Mouse (Mus musculus): ENCODE data around the gene Gal3st2b.
"Not testable (repeated sequence)": the region's sequence is repeated elsewhere in the genome, so short reads cannot be mapped to it uniquely, and the experiment has no call there.

Gal3st2b gene

GRCm38 (mm10) chr1:93918011-93918410 lies at the start of gene Gal3st2b:
Gene Gal3st2b (plus strand): TSS chr1:93918311.
- DNase-seq (ENCODE audit: low spot score): not testable (repeated sequence)

GRCm38 (mm10) chr1:93871594-93872105 lies 46.5 kb upstream of the Gal3st2b start:
- not testable (repeated sequence) for DNase-seq (ENCODE audit: low spot score)

DNA sequence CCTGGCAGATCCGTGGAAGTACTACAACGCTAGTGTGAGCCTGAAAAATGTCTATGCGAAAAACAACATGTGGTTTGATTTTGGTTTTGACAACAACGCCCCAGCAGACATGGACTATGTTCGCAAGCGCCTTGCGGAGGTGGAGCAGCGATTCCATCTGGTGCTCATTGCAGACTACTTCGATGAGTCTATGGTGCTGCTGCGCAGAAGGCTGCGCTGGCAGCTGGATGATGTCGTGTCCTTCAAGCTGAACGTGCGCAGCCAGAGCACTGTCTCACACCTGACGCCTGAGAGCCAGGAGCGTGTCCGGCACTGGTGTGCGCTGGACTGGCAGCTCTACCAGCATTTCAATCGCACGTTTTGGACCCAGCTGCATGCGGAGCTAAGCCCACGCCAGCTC lies 43.7 kb upstream of the Gal3st2b start:
- not testable (repeated sequence) for DNase-seq (ENCODE audit: low spot score)

- not testable (repeated sequence) for DNase-seq (ENCODE audit: low spot score)
Observed at GRCm38 (mm10) chr1:93881778-93882177, 36.3 kb upstream of the Gal3st2b start.

DNA sequence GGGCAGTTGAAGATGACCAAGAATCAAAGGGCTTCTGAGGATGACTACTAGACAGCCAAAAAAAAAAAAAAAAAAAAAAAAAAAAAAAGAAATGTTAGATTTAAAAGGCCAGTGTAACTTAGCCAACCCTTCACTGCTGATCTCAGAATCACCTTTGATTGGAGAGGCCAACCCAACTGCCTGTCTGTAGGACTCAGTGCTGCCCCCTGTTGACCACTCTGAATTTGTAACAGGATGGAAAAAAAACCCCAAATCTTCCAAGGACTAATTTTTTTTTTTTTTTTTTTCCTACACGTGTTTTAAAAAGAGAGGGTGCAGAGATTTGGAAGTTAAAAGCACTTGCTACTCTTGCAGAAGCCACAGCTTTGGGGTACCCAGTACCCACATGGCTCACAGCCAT lies 27.2 kb upstream of the Gal3st2b start:
- DNase-seq (ENCODE audit: low spot score): not testable (repeated sequence)

- DNase-seq (ENCODE audit: low spot score): not testable (repeated sequence)
Observed at GRCm38 (mm10) chr1:93897395-93897794, 20.7 kb upstream of the Gal3st2b start.

GRCm38 (mm10) chr1:93901291-93901690 lies 16.8 kb upstream of the Gal3st2b start:
- not testable (repeated sequence) for DNase-seq (ENCODE audit: low spot score)

GRCm38 (mm10) chr1:93906690-93907089 lies 11.4 kb upstream of the Gal3st2b start:
- DNase-seq (ENCODE audit: low spot score): not testable (repeated sequence)

DNA sequence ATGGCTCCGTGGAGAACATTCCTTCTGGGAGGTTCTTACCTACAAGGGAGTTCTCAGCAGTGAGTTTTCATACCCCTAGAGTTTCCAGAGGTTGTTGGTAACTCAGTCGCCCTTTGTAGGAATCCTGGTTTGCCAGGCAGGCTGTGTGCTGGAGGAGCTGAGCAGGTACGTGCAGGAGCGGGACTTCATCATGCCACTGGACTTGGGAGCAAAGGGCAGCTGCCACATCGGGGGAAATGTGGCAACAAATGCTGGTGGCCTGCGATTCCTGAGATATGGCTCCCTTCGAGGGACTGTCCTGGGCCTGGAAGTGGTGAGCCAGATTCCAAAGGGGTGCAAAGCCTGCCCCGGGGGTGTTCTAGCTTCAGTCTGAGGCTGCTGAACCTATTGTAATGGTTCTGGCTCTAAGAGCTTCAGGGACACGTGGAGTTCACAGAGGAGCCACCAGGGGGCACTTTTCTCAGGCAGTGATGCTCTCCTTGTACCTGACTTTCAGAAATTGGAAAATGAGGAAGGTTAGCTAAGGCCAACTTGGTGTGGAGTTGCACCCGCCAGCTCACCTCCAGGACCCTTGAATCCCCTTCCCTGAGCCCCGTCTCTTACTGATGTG lies 9.0 kb upstream of the Gal3st2b start:
- not testable (repeated sequence) for DNase-seq (ENCODE audit: low spot score)

DNA sequence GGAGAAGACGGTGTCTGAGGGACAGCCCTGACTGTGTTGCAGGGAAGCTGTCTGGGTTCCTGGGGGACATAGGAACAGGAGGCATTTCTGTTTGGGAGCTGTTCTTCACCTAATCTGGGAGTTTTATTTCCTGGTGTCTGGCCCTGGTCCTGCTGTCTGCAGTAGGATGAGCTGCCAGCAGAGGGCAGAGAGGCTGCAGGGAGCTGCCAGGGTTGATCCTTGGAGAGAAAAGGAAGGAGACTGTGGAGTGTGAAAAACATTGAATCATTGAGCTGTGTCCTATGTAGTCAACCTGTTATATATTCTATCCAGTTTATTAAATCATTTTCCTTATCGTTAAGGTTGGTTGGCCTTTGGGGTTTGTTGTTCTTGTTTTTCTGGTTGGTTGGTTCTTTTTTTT lies 6.2 kb upstream of the Gal3st2b start:
- not testable (repeated sequence) for DNase-seq (ENCODE audit: low spot score)

- not testable (repeated sequence) for DNase-seq (ENCODE audit: low spot score)
Observed at GRCm38 (mm10) chr1:93917160-93917559, 951 bp upstream of the Gal3st2b start.

DNA sequence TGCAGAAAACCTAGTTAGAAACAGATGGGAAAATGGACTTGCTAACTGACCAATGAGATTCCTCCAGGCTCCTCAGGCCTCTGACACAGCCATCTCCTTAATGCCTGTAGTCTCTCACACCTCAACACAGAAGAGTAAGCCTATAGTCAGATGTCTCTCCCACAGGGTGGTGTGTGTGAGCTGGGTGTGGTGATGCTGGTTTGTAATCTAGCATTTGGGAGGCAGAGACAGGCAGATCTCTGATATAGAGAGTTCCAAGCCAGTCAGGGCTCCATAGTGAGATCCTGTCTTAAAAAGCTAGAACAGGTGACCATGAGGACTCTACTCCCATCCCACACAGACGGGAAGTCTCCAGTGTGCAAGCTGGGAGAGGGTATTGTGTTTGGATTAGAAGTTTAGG lies 664 bp downstream of the Gal3st2b start:
- DNase-seq (ENCODE audit: low spot score): not testable (repeated sequence)

DNA sequence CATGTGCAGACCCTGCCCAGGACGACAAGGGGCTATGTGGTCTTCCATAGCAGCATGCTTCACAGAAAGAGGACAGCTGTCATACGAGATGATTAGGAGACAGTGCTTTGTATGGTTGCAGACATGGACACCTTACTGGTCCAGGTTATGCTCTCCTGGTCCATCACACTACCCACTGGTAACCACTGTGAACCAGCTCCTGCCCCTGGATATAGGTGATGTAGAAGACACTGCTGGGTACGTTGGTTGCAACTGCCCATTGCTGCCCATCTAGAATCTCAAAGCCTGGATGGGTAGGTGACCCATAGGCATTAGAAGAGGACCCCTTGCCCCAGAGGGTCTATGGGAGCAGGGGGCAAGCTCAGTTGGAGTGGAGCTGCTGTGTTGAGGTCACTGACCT lies 1.2 kb downstream of the Gal3st2b start:
- not testable (repeated sequence) for DNase-seq (ENCODE audit: low spot score)

GRCm38 (mm10) chr1:93922609-93923008 lies 4.5 kb downstream of the Gal3st2b start:
- not testable (repeated sequence) for DNase-seq (ENCODE audit: low spot score)

- not testable (repeated sequence) for DNase-seq (ENCODE audit: low spot score)
Observed at GRCm38 (mm10) chr1:93923098-93923497, 5.0 kb downstream of the Gal3st2b start.

DNA sequence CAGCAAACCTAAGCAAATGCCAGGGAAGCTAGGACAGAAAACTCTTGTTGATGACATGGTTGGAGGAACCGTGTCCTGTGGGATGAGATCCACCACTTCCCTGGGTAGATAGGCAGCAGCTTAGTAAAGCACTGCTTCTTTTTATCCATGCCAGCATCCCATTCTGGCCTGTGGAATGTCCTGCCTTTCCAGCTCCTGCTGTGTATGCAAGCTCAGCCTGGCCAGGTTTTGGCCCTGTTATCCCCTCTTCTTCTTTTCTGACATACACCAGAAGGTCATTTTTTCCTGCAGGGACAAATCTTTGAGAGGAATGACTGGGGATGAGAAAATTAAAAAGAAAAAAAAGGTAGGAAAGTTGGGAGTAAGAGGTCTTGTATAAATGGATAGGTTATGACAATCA lies 17.3 kb downstream of the Gal3st2b start:
- not testable (repeated sequence) for DNase-seq (ENCODE audit: low spot score)

- DNase-seq (ENCODE audit: low spot score): not testable (repeated sequence)
Observed at GRCm38 (mm10) chr1:93937807-93938206, 19.7 kb downstream of the Gal3st2b start.

DNA sequence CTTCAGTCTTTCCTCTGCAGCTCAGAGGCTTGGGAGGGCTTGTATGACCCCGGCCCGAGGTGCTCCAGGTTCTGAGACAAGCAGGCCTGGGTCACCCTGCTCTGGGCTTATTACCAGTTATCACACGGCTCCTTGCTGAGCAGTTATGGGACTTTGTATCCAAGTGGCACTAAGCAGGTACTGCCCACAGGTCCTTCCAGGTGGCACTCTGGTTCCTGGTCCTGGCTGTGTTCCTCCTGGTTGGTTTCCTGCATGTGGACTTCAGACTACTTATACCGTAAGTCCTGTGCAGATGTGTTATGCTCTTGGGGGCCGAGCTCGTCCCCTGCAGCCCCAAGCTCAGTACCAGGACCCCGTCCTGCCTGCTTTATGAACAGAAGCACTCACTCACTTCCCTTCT lies 20.3 kb downstream of the Gal3st2b start:
- DNase-seq (ENCODE audit: low spot score): not testable (repeated sequence)

- not testable (repeated sequence) for DNase-seq (ENCODE audit: low spot score)
Observed at GRCm38 (mm10) chr1:93949087-93949486, 31.0 kb downstream of the Gal3st2b start.

DNA sequence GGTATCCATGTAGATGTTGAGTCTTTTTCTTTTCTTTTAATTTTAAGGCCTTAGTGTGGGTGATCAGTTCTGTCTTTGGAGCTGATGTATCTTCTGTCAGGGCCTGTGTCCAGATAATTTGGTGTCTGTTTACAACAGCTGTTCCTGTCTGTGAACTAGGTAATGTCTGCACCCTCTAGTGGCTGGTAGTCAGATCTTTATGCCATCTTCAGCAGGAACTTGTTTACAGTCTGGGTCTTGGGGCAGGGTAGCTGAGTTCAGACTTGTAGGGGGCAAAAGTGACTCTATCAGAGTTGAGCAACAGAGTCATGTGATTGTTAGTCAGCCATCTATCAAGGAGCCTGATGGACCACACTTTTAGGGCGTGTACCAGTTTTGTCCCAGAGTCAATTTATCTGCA lies 48.4 kb downstream of the Gal3st2b start:
- not testable (repeated sequence) for DNase-seq (ENCODE audit: low spot score)

GRCm38 (mm10) chr1:93970380-93970779 lies 52.3 kb downstream of the Gal3st2b start:
- not testable (repeated sequence) for DNase-seq (ENCODE audit: low spot score)

DNA sequence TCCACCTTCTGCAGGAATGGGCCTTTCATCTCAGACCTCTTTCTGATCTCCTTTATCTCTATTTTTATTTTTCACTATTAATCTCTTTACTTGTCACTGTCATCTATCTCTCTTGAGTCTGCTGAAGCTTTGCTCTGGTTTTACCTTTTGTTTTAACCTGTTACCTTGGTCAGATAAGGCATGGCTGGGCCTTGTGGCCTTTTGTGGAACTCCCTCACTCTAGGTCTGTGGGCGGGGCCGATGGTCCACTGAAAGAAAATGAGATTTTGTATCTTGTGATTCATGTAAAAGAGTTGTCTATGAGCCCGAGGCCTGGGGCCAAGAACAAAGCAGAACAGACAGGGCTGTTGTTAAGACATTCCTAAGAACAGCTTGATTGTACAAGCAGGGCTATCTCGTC lies 52.7 kb downstream of the Gal3st2b start:
- DNase-seq (ENCODE audit: low spot score): not testable (repeated sequence)

- DNase-seq (ENCODE audit: low spot score): not testable (repeated sequence)
Observed at GRCm38 (mm10) chr1:93975764-93976163, 57.7 kb downstream of the Gal3st2b start.

GRCm38 (mm10) chr1:93978287-93978686 lies 60.2 kb downstream of the Gal3st2b start:
- DNase-seq (ENCODE audit: low spot score): not testable (repeated sequence)

Data from lung, postnatal 25 days (tissue).